Mouse (Mus musculus) adrenal gland, adult 2 months (tissue): ENCODE results near the gene Bpifb9b. TPM values are rescaled to one million over a fixed set of nuclear protein-coding genes. Genes with fewer than 3 reads are reported as not detected.
"Not testable (repeated sequence)": the region's sequence is repeated elsewhere in the genome, so short reads cannot be mapped to it uniquely, and the experiment has no call there.

Experiments
- DNase-seq: peaks from one replicate; pipeline ENCODE4 v3.0.0; 2021
- long read RNA-seq: library from polyadenylated mRNA; stranded (forward); transcript quantifications from one replicate; pipeline ENCODE4 v2.0.0, GENCODE M21; 2021
- polyA plus RNA-seq: library from polyadenylated mRNA; depleted of rRNA; stranded (reverse); fragments of >200 nt; gene quantifications from 2 replicates; pipeline ENCODE4 v1.2.3, GENCODE M21; 2012; rRNA removed
- total RNA-seq, 2 experiments: library from RNA; stranded (reverse); gene quantifications; 2 replicates each; pipeline ENCODE4 v1.2.3; 2021

The Bpifb9b gene
- not detected for total RNA-seq
- not detected in 2 replicates for polyA plus RNA-seq
- long read RNA-seq, result 0 reads

DNA sequence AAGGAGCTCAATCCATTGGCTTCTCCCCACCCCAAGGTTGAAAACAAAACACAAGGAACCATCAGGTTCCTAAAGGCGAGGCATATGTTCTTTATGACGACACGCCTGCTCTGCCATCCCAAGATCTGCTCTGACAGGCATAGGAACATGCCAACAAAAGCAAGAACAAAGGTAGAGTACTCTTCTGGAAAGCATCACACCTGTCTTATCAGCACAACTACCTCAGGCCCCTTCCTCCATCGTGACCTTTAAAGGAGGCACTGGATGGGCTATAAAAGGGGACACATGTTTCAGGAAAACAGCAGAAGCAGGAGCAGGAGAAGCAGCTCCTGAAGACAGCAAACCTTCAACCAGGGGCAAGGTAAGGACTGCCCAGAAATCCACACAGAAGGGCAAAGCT is at the start of gene Bpifb9b:
Gene Bpifb9b, plus strand, starts transcription at position 301 of the 400 bp plus-strand sequence.
- not testable (repeated sequence) for DNase-seq

DNA sequence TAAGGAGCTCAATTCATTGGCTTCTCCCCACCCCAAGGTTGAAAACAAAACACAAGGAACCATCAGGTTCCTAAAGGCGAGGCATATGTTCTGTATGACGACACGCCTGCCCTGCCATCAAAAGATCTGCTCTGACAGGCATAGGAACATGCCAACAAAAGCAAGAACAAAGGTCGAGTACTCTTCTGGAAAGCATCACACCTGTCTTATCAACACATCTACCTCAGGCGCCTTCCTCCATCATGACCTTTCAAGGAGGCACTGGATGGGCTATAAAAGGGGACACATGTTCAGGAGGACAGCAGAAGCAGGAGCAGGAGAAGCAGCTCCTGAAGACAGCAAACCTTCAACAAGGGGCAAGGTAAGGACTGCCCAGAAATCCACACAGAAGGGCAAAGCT is 49.5 kb upstream of the Bpifb9b start, which contains the start of gene Bpifb9a:
Gene Bpifb9a, plus strand, starts transcription at position 301 of the 400 bp plus-strand sequence.
- DNase-seq, result not testable (repeated sequence)

DNA sequence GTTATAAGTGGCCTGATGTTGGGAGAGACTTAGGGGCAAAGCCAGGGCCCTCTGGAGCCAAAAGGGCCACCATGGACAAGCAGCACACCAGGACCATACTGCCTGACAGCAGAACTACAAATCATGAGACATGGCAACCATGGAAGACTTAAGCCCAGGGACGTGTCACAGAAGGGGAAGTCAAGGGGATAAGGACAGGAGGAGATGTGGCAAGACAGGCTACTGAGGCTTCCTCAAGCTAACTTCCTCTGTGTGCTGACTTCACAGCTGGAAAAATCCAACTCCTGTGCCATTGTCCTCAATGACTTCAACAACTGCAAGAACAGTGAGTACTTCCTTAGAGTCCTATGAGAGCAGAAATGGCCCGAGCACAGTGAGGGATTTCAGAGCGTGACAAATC is 42.6 kb upstream of the Bpifb9b start:
- DNase-seq, result not testable (repeated sequence)

DNA sequence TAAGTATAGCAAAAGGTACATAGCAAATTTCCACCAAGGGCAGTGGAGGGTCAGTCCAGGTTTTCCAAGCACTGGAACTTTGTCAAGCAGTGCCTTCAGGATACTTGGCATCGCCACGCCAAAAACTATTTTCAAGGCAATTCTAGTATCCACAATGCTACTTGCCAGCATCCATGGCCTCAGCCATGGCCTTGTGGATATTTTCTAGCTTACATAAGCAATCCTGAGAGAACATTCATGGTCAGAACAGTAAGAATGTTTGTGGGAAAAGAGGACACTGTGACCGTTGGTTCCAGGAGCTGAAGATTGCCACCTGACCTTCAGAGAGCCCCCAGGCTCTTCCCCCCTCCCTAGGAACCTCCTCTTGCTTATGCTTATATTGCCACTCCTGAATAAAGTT is 15.2 kb upstream of the Bpifb9b start:
- peak; percentile 59 for DNase-seq

DNA sequence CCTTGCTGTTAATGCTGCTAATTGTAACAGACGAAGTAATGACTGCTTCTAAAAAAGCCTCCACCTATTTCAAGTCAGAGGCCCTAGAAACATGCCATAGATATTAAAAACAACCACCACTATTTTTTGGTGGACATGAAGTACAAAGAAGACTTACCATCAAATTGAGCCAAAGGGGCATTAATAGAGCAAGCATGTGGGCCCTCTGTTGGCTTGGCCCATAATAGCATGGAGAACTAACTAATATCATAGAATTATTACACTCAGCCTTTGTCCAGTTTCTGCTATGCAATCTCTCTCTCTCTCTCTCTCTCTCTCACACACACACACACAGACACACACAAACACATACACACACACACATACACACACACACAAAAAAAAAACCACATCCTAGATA is 14.2 kb upstream of the Bpifb9b start:
- DNase-seq, result no peak

DNA sequence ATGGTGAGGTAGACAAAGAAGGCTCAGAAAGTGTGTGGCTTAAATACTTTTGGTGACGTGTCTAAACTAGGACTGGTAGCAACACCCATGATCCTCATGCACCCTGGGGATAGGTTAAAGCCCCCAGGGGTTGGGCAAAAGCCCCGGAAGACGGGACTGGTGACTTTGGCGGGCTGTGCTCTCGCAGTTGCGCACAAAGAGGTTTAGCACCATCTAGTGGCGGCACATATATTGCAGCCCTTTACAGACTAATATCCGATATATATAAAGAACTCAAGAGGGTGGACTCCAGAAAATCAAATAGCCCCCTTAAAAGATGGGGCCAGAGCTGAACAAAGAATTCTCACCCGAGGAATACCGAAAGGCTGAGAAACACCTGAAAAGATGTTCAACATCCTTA is 12.3 kb upstream of the Bpifb9b start:
- DNase-seq, result peak; percentile 25

- peak; percentile 80 for DNase-seq
Observed at GRCm38 (mm10) chr2:154300496-154300895, 6.5 kb upstream of the Bpifb9b start.

- no peak for DNase-seq
Observed at GRCm38 (mm10) chr2:154301763-154302162, 5.3 kb upstream of the Bpifb9b start.

DNA sequence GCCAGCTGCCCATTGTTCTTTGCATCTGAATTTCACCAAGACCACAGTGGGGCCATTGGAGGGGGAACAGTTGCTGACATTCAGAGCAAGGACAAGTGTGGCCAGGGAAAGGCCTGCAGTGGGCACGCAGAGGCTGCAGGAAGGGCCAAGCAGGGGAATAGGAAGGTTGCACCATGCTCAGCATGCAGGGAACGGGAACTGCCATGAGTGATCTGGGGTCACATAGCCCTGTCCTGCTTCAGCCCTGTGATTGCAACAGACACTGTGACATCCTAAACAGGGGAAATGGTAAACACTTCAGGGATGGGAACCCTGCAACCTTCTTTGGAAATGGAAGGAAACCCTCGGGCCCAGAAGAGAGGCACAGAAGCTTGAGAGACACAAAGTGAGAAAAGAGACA is 2.4 kb upstream of the Bpifb9b start:
- DNase-seq, result not testable (repeated sequence)

DNA sequence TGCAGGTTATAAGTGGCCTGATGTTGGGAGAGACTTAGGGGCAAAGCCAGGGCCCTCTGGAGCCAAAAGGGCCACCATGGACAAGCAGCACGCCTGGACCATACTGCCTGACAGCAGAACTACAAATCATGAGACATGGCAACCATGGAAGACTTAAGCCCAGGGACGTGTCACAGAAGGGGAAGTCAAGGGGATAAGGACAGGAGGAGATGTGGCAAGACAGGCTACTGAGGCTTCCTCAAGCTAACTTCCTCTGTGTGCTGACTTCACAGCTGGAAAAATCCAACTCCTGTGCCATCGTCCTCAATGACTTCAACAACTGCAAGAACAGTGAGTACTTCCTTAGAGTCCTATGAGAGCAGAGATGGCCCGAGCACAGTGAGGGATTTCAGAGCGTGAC is 6.7 kb downstream of the Bpifb9b start:
- DNase-seq, result not testable (repeated sequence)

GRCm38 (mm10) chr2:154326852-154327251 is 19.8 kb downstream of the Bpifb9b start:
- DNase-seq, result no peak

DNA sequence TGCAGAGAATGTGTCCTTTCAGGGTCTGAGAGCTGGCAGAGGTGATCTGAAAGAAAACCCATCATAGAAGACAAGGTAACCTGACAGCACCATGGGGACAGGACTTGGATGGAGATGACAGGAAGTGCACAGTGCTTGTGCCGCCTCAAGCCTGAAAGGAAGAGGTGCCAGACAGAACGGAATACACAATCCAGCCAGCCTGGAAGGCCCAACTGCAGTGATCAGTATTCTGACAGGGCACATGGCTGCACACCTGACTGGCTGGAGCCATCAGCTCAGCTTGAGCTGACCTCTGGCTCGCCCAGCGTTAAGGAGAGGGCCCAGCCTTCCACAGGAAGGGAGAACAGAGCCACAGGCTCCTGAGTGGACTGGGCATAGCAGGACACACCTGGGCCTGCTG is 28.5 kb downstream of the Bpifb9b start:
- DNase-seq, result no peak

DNA sequence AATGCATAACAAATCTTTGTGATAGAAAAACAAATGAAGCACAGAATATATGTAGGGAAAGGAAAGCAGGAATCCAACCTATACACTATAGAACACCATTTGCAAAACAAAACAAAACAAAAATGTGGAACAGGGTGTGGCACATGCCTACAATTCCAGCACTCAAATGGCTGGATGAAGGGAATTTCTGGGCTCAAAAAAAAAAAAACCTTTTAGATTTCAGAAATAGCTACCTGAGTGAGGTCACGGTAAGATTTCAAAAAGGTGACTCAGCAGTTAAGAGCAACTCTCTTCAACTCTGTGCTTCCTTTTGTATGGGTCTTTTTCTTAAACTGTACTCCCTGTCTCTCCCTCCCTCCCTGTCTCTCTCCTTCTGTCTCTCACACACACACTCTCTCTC is 31.1 kb downstream of the Bpifb9b start:
- DNase-seq, result no peak

DNA sequence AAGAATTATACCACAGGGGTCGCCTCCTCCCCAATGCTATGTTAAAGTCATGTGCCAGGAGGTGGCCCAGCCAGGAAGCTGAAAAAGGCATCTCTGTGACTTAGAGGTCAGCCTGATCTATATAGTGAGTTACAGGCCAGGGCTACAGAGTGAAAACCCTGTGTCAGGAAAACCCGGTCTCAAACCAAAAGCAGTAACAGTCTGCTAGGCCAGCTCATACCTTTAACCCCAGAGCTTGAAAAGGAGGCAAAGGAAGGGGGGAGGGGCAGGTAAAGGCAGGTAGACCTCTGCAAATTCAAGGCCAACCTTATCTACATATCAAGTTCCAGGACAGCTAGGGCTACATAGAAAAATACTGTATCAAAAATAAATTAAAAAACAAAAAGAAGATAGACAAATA is 32.3 kb downstream of the Bpifb9b start:
- no peak for DNase-seq

DNA sequence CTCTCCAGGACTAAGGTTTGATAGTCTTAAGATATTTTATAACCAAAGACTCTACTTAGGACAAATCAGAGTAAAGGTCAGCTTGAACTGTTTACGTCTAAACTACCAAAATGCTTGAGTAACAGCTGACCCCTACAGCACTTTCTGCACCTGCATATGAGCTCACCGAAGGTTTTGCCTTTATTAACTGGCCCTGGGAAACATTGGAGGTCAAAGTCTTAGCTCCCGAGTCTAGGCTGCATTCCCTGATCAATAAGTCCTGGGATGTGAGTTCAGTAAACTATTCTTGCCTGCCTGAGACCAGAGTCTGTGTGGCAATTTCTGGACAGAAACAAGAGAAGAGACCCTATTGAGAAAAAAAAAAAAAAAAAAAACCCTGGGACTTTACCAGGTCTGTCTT is 41.1 kb downstream of the Bpifb9b start:
- no peak for DNase-seq

DNA sequence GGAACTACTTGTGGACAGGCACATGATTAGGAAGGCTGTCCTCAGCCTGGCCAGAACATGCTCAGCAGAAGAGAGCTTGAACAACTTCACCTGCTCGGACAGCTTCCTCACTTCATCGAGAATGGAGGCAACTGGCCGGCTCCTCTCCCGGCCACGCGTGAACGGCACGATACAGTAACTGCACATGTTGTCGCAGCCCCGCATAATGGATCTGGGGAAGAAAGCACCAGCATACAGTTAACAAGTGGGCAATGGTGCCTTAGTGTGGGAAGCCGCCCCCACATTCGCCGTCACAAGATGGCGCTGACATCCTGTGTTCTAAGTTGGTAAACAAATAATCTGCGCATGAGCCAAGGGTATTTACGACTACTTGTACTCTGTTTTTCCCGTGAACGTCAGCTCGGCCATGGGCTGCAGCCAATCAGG is 47.0 kb downstream of the Bpifb9b start:
- DNase-seq, result not testable (repeated sequence)

- no peak for DNase-seq
Observed at GRCm38 (mm10) chr2:154367510-154367909, 60.5 kb downstream of the Bpifb9b start.

Other genes with a start within 250 kb of the Bpifb9b start
- not detected for gene Bpifa3, start 176.9 kb upstream of the Bpifb9b start, total RNA-seq
- gene Bpifa3, start 176.9 kb upstream of the Bpifb9b start, polyA plus RNA-seq, result not detected in 2 replicates
- not detected for gene Bpifa1, start 164.3 kb upstream of the Bpifb9b start, total RNA-seq
- not detected in 2 replicates for gene Bpifa1, start 164.3 kb upstream of the Bpifb9b start, polyA plus RNA-seq
- gene Bpifa5, start 144.6 kb upstream of the Bpifb9b start, total RNA-seq, result not detected
- gene Bpifa5, start 144.6 kb upstream of the Bpifb9b start, polyA plus RNA-seq, result not detected in 2 replicates
- under 1 TPM; 0.17 to 0.23 TPM for gene Bpifb1, start 116.4 kb upstream of the Bpifb9b start, total RNA-seq
- gene Bpifb1, start 116.4 kb upstream of the Bpifb9b start, polyA plus RNA-seq, result 0.06 and 0.27 TPM in 2 replicates
- under 1 TPM in 1 of 2 experiments, not detected in 1; 0.17 TPM for gene Bpifb5, start 83.5 kb upstream of the Bpifb9b start, total RNA-seq
- gene Bpifb5, start 83.5 kb upstream of the Bpifb9b start, polyA plus RNA-seq, result 0.40 and 0.54 TPM in 2 replicates
- not detected for gene Bpifb9a, start 49.4 kb upstream of the Bpifb9b start, total RNA-seq
- not detected in 2 replicates for gene Bpifb9a, start 49.4 kb upstream of the Bpifb9b start, polyA plus RNA-seq
- 10 to 100 TPM in 1 of 2 experiments, 1 to 10 TPM in 1; 9.7 to 14.4 TPM for gene Cdk5rap1, start 65.8 kb downstream of the Bpifb9b start, total RNA-seq
- 5.9 and 7.1 TPM in 2 replicates for gene Cdk5rap1, start 65.8 kb downstream of the Bpifb9b start, polyA plus RNA-seq
- 10 to 100 TPM; 19.9 to 29.6 TPM for gene Snta1, start 100.9 kb downstream of the Bpifb9b start, total RNA-seq
- gene Snta1, start 100.9 kb downstream of the Bpifb9b start, polyA plus RNA-seq, result 53.6 and 57.1 TPM in 2 replicates
- 10 to 100 TPM; 34.5 to 49.1 TPM for gene Cbfa2t2, start 129.3 kb downstream of the Bpifb9b start, total RNA-seq
- gene Cbfa2t2, start 129.3 kb downstream of the Bpifb9b start, polyA plus RNA-seq, result 9.6 and 11.3 TPM in 2 replicates
- not detected for gene 1700003F12Rik, start 239.9 kb downstream of the Bpifb9b start, total RNA-seq
- gene 1700003F12Rik, start 239.9 kb downstream of the Bpifb9b start, polyA plus RNA-seq, result 0.79 and 1.2 TPM in 2 replicates
- not detected for gene Actl10, start 244.5 kb downstream of the Bpifb9b start, total RNA-seq
- gene Actl10, start 244.5 kb downstream of the Bpifb9b start, polyA plus RNA-seq, result not detected in 2 replicates